Mouse (Mus musculus) bone marrow macrophage, adult 2 months (primary cell): ENCODE measurements around the gene Degs1. TPM values are rescaled to one million over a fixed set of nuclear protein-coding genes. Genes with fewer than 3 reads are reported as not detected.

Experiments
- H3K27ac ChIP-seq: 2 replicates; pipeline ENCODE4 v1.5.1; 2012; ENCODE audit warnings: low read depth, low read length; ENCODE audit not compliant: insufficient read depth
- H3K4me1 ChIP-seq: 2 replicates; pipeline ENCODE4 v1.6.1; 2012; ENCODE audit warnings: low read length; ENCODE audit not compliant: control insufficient read depth, insufficient read depth
- H3K4me3 ChIP-seq: 2 replicates; pipeline ENCODE4 v1.5.1; 2012; ENCODE audit warnings: mild to moderate bottlenecking, low read length, moderate library complexity; ENCODE audit not compliant: insufficient read depth
- CTCF ChIP-seq: IDR thresholded peaks from 2 replicates; pipeline ENCODE4 v1.5.1; 2012; ENCODE audit warnings: low read depth, mild to moderate bottlenecking, low read length, moderate library complexity
- POLR2A ChIP-seq: IDR thresholded peaks from 2 replicates; pipeline ENCODE4 v1.6.1; 2012; ENCODE audit warnings: mild to moderate bottlenecking, low read depth, low read length, borderline replicate concordance
- polyA plus RNA-seq: library from polyadenylated mRNA; stranded (reverse); fragments of >200 nt; gene quantifications from 2 replicates; pipeline ENCODE4 v1.2.4, GENCODE M21; 2012; ENCODE audit not compliant: missing spikeins, insufficient read depth, insufficient read length

Gene Degs1
- polyA plus RNA-seq, 1 experiment, result 226 TPM

GRCm38 (mm10) chr1:182229381-182229780, 53.2 kb downstream of the Degs1 start:
- TF ChIP-seq CTCF (no peak), POLR2A (no peak)
- Histone ChIP-seq H3K4me3 (no peak overlapping the region), H3K27ac (no peak overlapping the region)

GRCm38 (mm10) chr1:182227141-182227963, 55.3 kb downstream of the Degs1 start:
- Histone ChIP-seq H3K4me3 (no peak overlapping the region), H3K27ac (no peak overlapping the region), H3K4me1 (no peaks in the 10 kb centered on the region)
- no peak for TF ChIP-seq CTCF
- TF ChIP-seq POLR2A, result no peak

More at GRCm38 (mm10) chr1:182229381-182229780, 53.2 kb downstream of the Degs1 start:
- H3K4me1 ChIP-seq, result no peaks in the 10 kb centered on the region

DNA sequence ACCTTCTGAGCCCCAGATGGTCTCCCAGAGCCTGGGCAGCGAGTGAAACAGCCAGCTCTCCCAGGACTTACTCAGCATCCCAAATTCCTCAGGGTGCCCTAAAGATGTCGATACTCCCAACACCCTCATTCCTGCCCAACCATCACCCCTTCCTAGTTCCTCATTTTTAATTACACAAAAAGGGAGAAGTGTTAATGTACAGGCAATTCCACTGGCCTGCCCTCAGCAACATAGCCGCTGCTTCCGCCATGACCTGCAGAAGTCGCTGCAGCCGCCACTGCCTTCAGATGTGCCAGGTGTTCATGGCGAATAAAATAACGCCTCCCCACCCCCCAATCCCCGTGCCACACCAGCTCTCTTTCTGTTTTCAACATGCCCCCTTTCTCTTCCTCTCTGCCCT, 56.3 kb downstream of the Degs1 start:
- no peak overlapping the region for H3K4me3 ChIP-seq
- TF ChIP-seq POLR2A (no peak), CTCF (no peak)
- no peak overlapping the region for H3K27ac ChIP-seq
- H3K4me1 ChIP-seq, result no peaks in the 10 kb centered on the region

Other genes starting within 250 kb of the Degs1 start
- 81.0 and 100 TPM in 2 replicates for gene Srp9, start 158.1 kb downstream of the Degs1 start, polyA plus RNA-seq
- gene Vmn1r1, start 118.3 kb downstream of the Degs1 start, polyA plus RNA-seq, result not detected in 2 replicates
- gene Fbxo28, start 58.8 kb upstream of the Degs1 start, polyA plus RNA-seq, result 18.6 and 23.6 TPM in 2 replicates
- gene Trp53bp2, start 126.4 kb upstream of the Degs1 start, polyA plus RNA-seq, result 10.9 and 12.5 TPM in 2 replicates
- gene Capn2, start 234.8 kb upstream of the Degs1 start, polyA plus RNA-seq, result 132 and 135 TPM in 2 replicates